Comparison of ENCODE assay signal across 7 mouse cellular contexts in genomic region chr11:115383701-115384474, GRCm38 (mm10). TPM values are rescaled to one million over a fixed set of nuclear protein-coding genes. Genes with fewer than 3 reads are reported as not detected.
DNase-seq lines count a peak whose midpoint lies in the region; ATAC-seq lines count a peak whose summit lies in the region.

No protein-coding gene starts in this region.

- no peaks in the 10 kb centered on the region for H3K9me3 ChIP-seq in embryonic facial prominence, embryonic 15.5 days (replicated peaks)
- H3K9me3 ChIP-seq in hindbrain, embryonic 13.5 days = no peaks in the 10 kb centered on the region
- no peaks in the 10 kb centered on the region for H3K9me3 ChIP-seq in liver, embryonic 12.5 days (replicated peaks)

- no peaks in the 10 kb centered on the region; the same call in 1 of the 2 replicates for H3K36me3 ChIP-seq in embryonic facial prominence, embryonic 15.5 days
- no peaks in the 10 kb centered on the region; the same call in 1 of the 2 replicates for H3K36me3 ChIP-seq in hindbrain, embryonic 13.5 days
- no peaks in the 10 kb centered on the region for H3K36me3 ChIP-seq in liver, embryonic 12.5 days

- WGBS in embryonic facial prominence, embryonic 15.5 days = 26% methylated on average over 16 of the region's 16 CpGs
- WGBS in hindbrain, embryonic 13.5 days = 36% methylated on average over 16 of the region's 16 CpGs
- 50% methylated on average over 16 of the region's 16 CpGs for WGBS in liver, embryonic 12.5 days (ENCODE audit: insufficient replicate concordance)

- DNase-seq in ovary, postnatal 36 days (ENCODE audit: low spot score) = peak; percentile 48
- no peak for DNase-seq in ovary, adult 18-20 months (ENCODE audit: low spot score)
- peak; percentile 80 to 87 for DNase-seq in right cerebral cortex, postnatal 10 days (ENCODE audit: low spot score in 2 of 2)

- peaks cover 36% of the 10 kb centered on the region for H3K4me1 ChIP-seq in embryonic facial prominence, embryonic 15.5 days
- H3K4me1 ChIP-seq in hindbrain, embryonic 13.5 days (replicated peaks) = peaks cover 50% of the 10 kb centered on the region
- no peaks in the 10 kb centered on the region for H3K4me1 ChIP-seq in liver, embryonic 12.5 days

- H3K9ac ChIP-seq in embryonic facial prominence, embryonic 15.5 days = no peak overlapping the region
- H3K9ac ChIP-seq in hindbrain, embryonic 13.5 days = peak overlapping the region; percentile 97
- no peak overlapping the region for H3K9ac ChIP-seq in liver, embryonic 12.5 days

- ATAC-seq in embryonic facial prominence, embryonic 15.5 days (ENCODE audit: insufficient number of reproducible peaks, low FRiP score, low TSS enrichment, low read depth) = no peak
- ATAC-seq in hindbrain, embryonic 13.5 days (ENCODE audit: low FRiP score) = 0 out of 2 replicates have a peak, but pooled peaks have one; percentile 19
- no peak for ATAC-seq in liver, embryonic 12.5 days
- no peak for ATAC-seq in erythroblast, adult 5-6 weeks (replicated peaks; ENCODE audit: low FRiP score, poor library complexity, severe bottlenecking)

- peak overlapping the region; percentile 85 for H3K4me2 ChIP-seq in embryonic facial prominence, embryonic 15.5 days (replicated peaks)
- H3K4me2 ChIP-seq in hindbrain, embryonic 13.5 days = peak overlapping the region; percentile 93
- H3K4me2 ChIP-seq in liver, embryonic 12.5 days = no peak overlapping the region

- H3K27me3 ChIP-seq in embryonic facial prominence, embryonic 15.5 days = no peaks in the 10 kb centered on the region
- no peaks in the 10 kb centered on the region for H3K27me3 ChIP-seq in hindbrain, embryonic 13.5 days
- peaks cover 74% of the 10 kb centered on the region for H3K27me3 ChIP-seq in liver, embryonic 12.5 days (replicated peaks)

- peak overlapping the region; percentile 13; the same call in 1 of the 2 replicates for H3K27ac ChIP-seq in embryonic facial prominence, embryonic 15.5 days (replicated peaks)
- H3K27ac ChIP-seq in hindbrain, embryonic 13.5 days = peak overlapping the region; percentile 97
- peak overlapping the region; percentile 33; the same call in 1 of the 2 replicates for H3K27ac ChIP-seq in liver, embryonic 12.5 days

- 0 out of 2 replicates have a peak overlapping the region, but pooled peaks have one; percentile 78 for H3K4me3 ChIP-seq in embryonic facial prominence, embryonic 15.5 days (replicated peaks)
- H3K4me3 ChIP-seq in hindbrain, embryonic 13.5 days = peak overlapping the region; percentile 86
- no peak overlapping the region for H3K4me3 ChIP-seq in liver, embryonic 12.5 days

RNA-seq across cellular contexts. Expression of gene Cdr2l, which starts 2.2 kb away (rescaled TPM):
- polyA plus RNA-seq in embryonic facial prominence, embryonic 15.5 days (2015; fragmentation: Nextera tagmentation; extraction: Ambion mirVana) = 13.7 and 13.8 TPM in 2 replicates
- 22.4 and 23.2 TPM in 2 replicates for polyA plus RNA-seq in hindbrain, embryonic 13.5 days (2015; fragmentation: Nextera tagmentation; extraction: Ambion mirVana)
- polyA plus RNA-seq in liver, embryonic 12.5 days (2016; fragmentation: Nextera tagmentation; extraction: Ambion mirVana) = 4.2 TPM in 2 replicates
- not detected in 2 replicates for total RNA-seq in erythroblast, adult 5-6 weeks (2015; ENCODE audit: low replicate concordance)
- total RNA-seq in erythroblast, adult 5-6 weeks (2017; ENCODE audit: low replicate concordance) = not detected in 2 replicates

RNA-seq across cellular contexts. Expression of gene Hid1, which starts 16.3 kb away (rescaled TPM):
- polyA plus RNA-seq in embryonic facial prominence, embryonic 15.5 days (2015; fragmentation: Nextera tagmentation; extraction: Ambion mirVana) = 8.9 and 9.6 TPM in 2 replicates
- polyA plus RNA-seq in hindbrain, embryonic 13.5 days (2015; fragmentation: Nextera tagmentation; extraction: Ambion mirVana) = 41.8 and 42.9 TPM in 2 replicates
- polyA plus RNA-seq in liver, embryonic 12.5 days (2016; fragmentation: Nextera tagmentation; extraction: Ambion mirVana) = 1.8 TPM in 2 replicates
- total RNA-seq in erythroblast, adult 5-6 weeks (2015; ENCODE audit: low replicate concordance) = 1.2 and 5.2 TPM in 2 replicates
- total RNA-seq in erythroblast, adult 5-6 weeks (2017; ENCODE audit: low replicate concordance) = 0.26 TPM in 1 of 2 replicates, not detected in the other

RNA-seq across cellular contexts. Expression of gene Mrpl58, which starts 19.7 kb away (rescaled TPM):
- polyA plus RNA-seq in embryonic facial prominence, embryonic 15.5 days (2015; fragmentation: Nextera tagmentation; extraction: Ambion mirVana) = 167 and 169 TPM in 2 replicates
- polyA plus RNA-seq in hindbrain, embryonic 13.5 days (2015; fragmentation: Nextera tagmentation; extraction: Ambion mirVana) = 196 and 205 TPM in 2 replicates
- polyA plus RNA-seq in liver, embryonic 12.5 days (2016; fragmentation: Nextera tagmentation; extraction: Ambion mirVana) = 116 and 120 TPM in 2 replicates
- total RNA-seq in erythroblast, adult 5-6 weeks (2015; ENCODE audit: low replicate concordance) = 19.2 and 34.4 TPM in 2 replicates
- total RNA-seq in erythroblast, adult 5-6 weeks (2017; ENCODE audit: low replicate concordance) = 18.0 and 23.0 TPM in 2 replicates

RNA-seq across cellular contexts. Expression of gene Atp5h, which starts 35.9 kb away (rescaled TPM):
- 815 and 841 TPM in 2 replicates for polyA plus RNA-seq in embryonic facial prominence, embryonic 15.5 days (2015; fragmentation: Nextera tagmentation; extraction: Ambion mirVana)
- polyA plus RNA-seq in hindbrain, embryonic 13.5 days (2015; fragmentation: Nextera tagmentation; extraction: Ambion mirVana) = 945 and 956 TPM in 2 replicates
- 624 and 630 TPM in 2 replicates for polyA plus RNA-seq in liver, embryonic 12.5 days (2016; fragmentation: Nextera tagmentation; extraction: Ambion mirVana)
- 282 and 306 TPM in 2 replicates for total RNA-seq in erythroblast, adult 5-6 weeks (2015; ENCODE audit: low replicate concordance)
- total RNA-seq in erythroblast, adult 5-6 weeks (2017; ENCODE audit: low replicate concordance) = 240 and 279 TPM in 2 replicates

RNA-seq across cellular contexts. Expression of gene Kctd2, which starts 36.0 kb away (rescaled TPM):
- 18.1 and 18.5 TPM in 2 replicates for polyA plus RNA-seq in embryonic facial prominence, embryonic 15.5 days (2015; fragmentation: Nextera tagmentation; extraction: Ambion mirVana)
- 17.7 and 22.2 TPM in 2 replicates for polyA plus RNA-seq in hindbrain, embryonic 13.5 days (2015; fragmentation: Nextera tagmentation; extraction: Ambion mirVana)
- 8.6 and 9.3 TPM in 2 replicates for polyA plus RNA-seq in liver, embryonic 12.5 days (2016; fragmentation: Nextera tagmentation; extraction: Ambion mirVana)
- 2.1 and 5.9 TPM in 2 replicates for total RNA-seq in erythroblast, adult 5-6 weeks (2015; ENCODE audit: low replicate concordance)
- 2.8 and 8.3 TPM in 2 replicates for total RNA-seq in erythroblast, adult 5-6 weeks (2017; ENCODE audit: low replicate concordance)

Comparison
In these comparisons a context has a peak if more than half of its experiments do, and no peak if none do; other contexts are left out.
1. H3K27ac ChIP-seq: peak in every context shown above with its lines; median percentile 97 in hindbrain, embryonic 13.5 days; 33 in liver, embryonic 12.5 days; 13 in embryonic facial prominence, embryonic 15.5 days.